Mouse (Mus musculus) liver, postnatal 0 days (tissue): ENCODE data around the gene Wdr82.

Source experiments
- CTCF ChIP-seq: sonication (generic); IDR thresholded peaks from 2 replicates; pipeline ENCODE4 v1.5.1; 2016; ENCODE audit warnings: antibody characterized with exemption, low read depth
- EP300 ChIP-seq: IDR thresholded peaks from 2 replicates; pipeline ENCODE4 v1.6.1; 2016; ENCODE audit warnings: antibody characterized with exemption, low read depth, mild to moderate bottlenecking

DNA sequence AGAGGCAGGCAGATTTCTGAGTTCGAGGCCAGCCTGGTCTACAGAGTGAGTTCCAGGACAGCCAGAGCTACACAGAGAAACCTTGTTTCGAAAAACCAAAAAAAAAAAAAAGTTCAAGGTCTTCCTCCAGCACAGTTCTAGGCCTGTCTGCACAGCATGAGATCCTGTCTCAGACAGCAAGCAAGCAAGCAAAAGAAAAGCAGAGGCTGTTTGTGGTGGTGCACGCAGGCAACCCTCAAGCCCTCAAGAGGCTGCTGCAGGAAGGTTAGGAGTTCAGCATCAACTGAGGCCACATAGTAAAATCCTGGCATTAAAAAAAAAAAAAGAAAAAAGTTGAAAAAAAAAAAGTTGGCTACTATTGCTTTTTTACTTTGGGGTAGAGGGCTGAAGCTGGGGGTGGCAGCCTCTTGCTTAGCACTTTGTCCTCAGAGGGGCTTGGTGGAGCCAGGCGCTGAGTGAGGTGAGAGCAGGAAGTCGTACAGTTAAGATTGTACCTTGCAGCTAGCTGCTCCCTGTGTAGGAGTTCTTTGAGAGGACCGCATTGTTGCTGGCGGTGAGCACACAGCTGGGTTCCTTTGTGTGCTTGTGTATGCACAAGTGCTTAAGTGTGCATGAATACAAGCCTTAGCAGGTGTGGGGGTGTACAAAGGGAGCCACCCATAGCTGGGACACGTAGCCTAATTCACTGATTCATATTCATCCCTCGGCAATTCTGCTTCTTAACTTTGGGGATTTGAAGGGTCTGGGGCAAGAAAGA is 40.3 kb downstream of the Wdr82 start:
- TF ChIP-seq CTCF (no peak), EP300 (no peak)
